Mouse (Mus musculus) skeletal muscle tissue, adult 2 months (tissue): ENCODE results near the gene Pigq.

Experiments
- DNase-seq: peaks from one replicate; pipeline ENCODE4 v3.0.0-alpha.2; 2012; ENCODE audit warnings: low read depth, low spot score

Gene Pigq

GRCm38 (mm10) chr17:25883824-25884223, 60.9 kb downstream of the Pigq start:
- DNase-seq = no peak

GRCm38 (mm10) chr17:25883268-25883667, 61.5 kb downstream of the Pigq start:
- DNase-seq = no peak

- no peak for DNase-seq
Observed at GRCm38 (mm10) chr17:25882306-25882705, 62.4 kb downstream of the Pigq start.

- DNase-seq = no peak
Observed at GRCm38 (mm10) chr17:25881691-25882090, 63.0 kb downstream of the Pigq start.

GRCm38 (mm10) chr17:25880913-25881641, 63.7 kb downstream of the Pigq start:
- no peak for DNase-seq

GRCm38 (mm10) chr17:25880196-25880910, 64.4 kb downstream of the Pigq start, which contains the start of gene Wfikkn1:
Wfikkn1 (minus strand) TSS chr17:25880858.
- DNase-seq = no peak

- DNase-seq = no peak
Observed at GRCm38 (mm10) chr17:25879750-25880149, 65.0 kb downstream of the Pigq start.

- DNase-seq = no peak
Observed at GRCm38 (mm10) chr17:25879261-25879660, 65.5 kb downstream of the Pigq start.

GRCm38 (mm10) chr17:25878611-25879180, 66.0 kb downstream of the Pigq start:
- DNase-seq = no peak

GRCm38 (mm10) chr17:25877741-25878610, 66.8 kb downstream of the Pigq start:
- no peak for DNase-seq

- DNase-seq = no peak
Observed at GRCm38 (mm10) chr17:25877025-25877424, 67.7 kb downstream of the Pigq start.
